In the genomic region with DNA sequence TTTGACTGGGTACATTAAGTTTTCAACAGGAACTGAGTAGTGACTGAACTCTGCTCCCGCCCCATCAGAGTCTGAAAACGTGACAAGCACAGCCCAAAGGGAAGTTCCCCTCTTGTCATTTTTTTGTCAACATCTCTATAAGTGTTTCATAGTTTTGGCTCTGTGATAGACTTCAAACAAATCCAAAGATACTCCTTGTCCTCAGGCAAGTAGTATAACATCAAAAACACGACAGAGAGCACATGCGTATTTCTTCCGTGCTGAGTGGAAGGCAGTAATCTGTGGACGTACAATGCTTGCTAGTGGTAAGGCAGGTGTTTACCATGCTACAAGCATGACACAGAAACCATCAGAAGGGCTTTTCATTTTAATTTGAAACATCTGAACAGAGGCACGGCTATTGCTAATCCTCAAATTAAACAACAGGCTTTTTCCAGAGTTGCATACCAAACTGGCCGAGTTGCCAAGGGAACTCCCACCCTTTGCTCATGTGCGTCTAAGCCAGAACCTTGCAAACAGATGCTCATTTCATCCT, we compare ENCODE assay signal across 13 mouse cellular contexts.
DNase-seq lines count a peak whose midpoint lies in the region; ATAC-seq lines count a peak whose summit lies in the region.
"Had no signal": no experiment of that assay in that cellular context is flagged by ENCODE, and none has a peak within 500 bp of the region (broad histone marks: within the 10 kb centered on the region; RNA-seq: fewer than 3 reads in every experiment).

No protein-coding gene starts in this region.

- H3K4me1 ChIP-seq in forebrain, embryonic 10.5 days, result peaks cover 8% of the 10 kb centered on the region
- H3K4me1 ChIP-seq in forebrain, embryonic 15.5 days, result peaks cover 5% of the 10 kb centered on the region; the same call in 1 of the 2 replicates
- H3K4me1 ChIP-seq: heart, embryonic 13.5 days; limb, embryonic 15.5 days; stomach, embryonic 15.5 days had no signal

- ATAC-seq in forebrain, embryonic 15.5 days (replicated peaks), result no peak
- peak; percentile 73 for ATAC-seq in megakaryocyte, adult 5-6 weeks (ENCODE audit: poor library complexity, severe bottlenecking)
- ATAC-seq: intestine, postnatal 0 days had no signal

- no peak overlapping the region for H3K4me2 ChIP-seq in forebrain, embryonic 15.5 days (replicated peaks)
- H3K4me2 ChIP-seq: heart, embryonic 13.5 days; limb, embryonic 15.5 days; stomach, embryonic 15.5 days had no signal

- no peaks in the 10 kb centered on the region for H3K36me3 ChIP-seq in forebrain, embryonic 10.5 days (replicated peaks)
- H3K36me3 ChIP-seq in forebrain, embryonic 15.5 days, result no peaks in the 10 kb centered on the region
- H3K36me3 ChIP-seq: heart, embryonic 13.5 days; limb, embryonic 15.5 days; stomach, embryonic 15.5 days had no signal

- DNase-seq in forebrain, embryonic 10.5 days (ENCODE audit: extremely low spot score, low spot score), result peak; percentile 27
- peak; percentile 24 for DNase-seq in thymus, postnatal 0 days (ENCODE audit: low spot score)
- DNase-seq in thymus, postnatal 25 days, result no peak
- no peak for DNase-seq in frontal cortex, postnatal 14 days (ENCODE audit: low spot score in 2 of 2)
- no peak for DNase-seq in adrenal gland, adult (ENCODE audit: inconsistent age in 2 of 2, low spot score in 1 of 2)
- DNase-seq in cerebellum, postnatal 10 days, result no peak

- 61% methylated on average over 9 of the region's 9 CpGs for WGBS in forebrain, embryonic 10.5 days
- 33% methylated on average over 9 of the region's 9 CpGs for WGBS in forebrain, embryonic 15.5 days

- H3K27ac ChIP-seq in forebrain, embryonic 10.5 days, result no peak overlapping the region
- no peak overlapping the region for H3K27ac ChIP-seq in forebrain, embryonic 15.5 days (replicated peaks)
- H3K27ac ChIP-seq: heart, embryonic 13.5 days; limb, embryonic 15.5 days; stomach, embryonic 15.5 days had no signal

- no peaks in the 10 kb centered on the region for H3K9me3 ChIP-seq in forebrain, embryonic 10.5 days
- H3K9me3 ChIP-seq in forebrain, embryonic 15.5 days, result no peaks in the 10 kb centered on the region
- H3K9me3 ChIP-seq: heart, embryonic 13.5 days; limb, embryonic 15.5 days; megakaryocyte, embryonic 14.5 days; stomach, embryonic 15.5 days had no signal

- H3K9ac ChIP-seq in forebrain, embryonic 15.5 days (replicated peaks), result no peak overlapping the region
- H3K9ac ChIP-seq: heart, embryonic 13.5 days; limb, embryonic 15.5 days; stomach, embryonic 15.5 days had no signal

- H3K27me3 ChIP-seq in forebrain, embryonic 10.5 days (ENCODE audit: poor library complexity, severe bottlenecking), result peaks cover 14% of the 10 kb centered on the region; the same call in 1 of the 2 replicates
- no peaks in the 10 kb centered on the region for H3K27me3 ChIP-seq in forebrain, embryonic 15.5 days
- H3K27me3 ChIP-seq: heart, embryonic 13.5 days; limb, embryonic 15.5 days; megakaryocyte, embryonic 14.5 days; stomach, embryonic 15.5 days had no signal

- no peak overlapping the region for H3K4me3 ChIP-seq in forebrain, embryonic 10.5 days
- no peak overlapping the region for H3K4me3 ChIP-seq in forebrain, embryonic 15.5 days
- H3K4me3 ChIP-seq: heart, embryonic 13.5 days; limb, embryonic 15.5 days; megakaryocyte, embryonic 14.5 days; stomach, embryonic 15.5 days had no signal

Comparison
In these comparisons a context has a peak if more than half of its experiments do, and no peak if none do; other contexts are left out.
1. DNase-seq: peak in forebrain, embryonic 10.5 days (single experiment) and thymus, postnatal 0 days (single experiment); none in thymus, postnatal 25 days (single experiment), frontal cortex, postnatal 14 days (0 of 2), adrenal gland, adult (0 of 2) and cerebellum, postnatal 10 days (0 of 2).